Mouse (Mus musculus) adrenal gland, postnatal 36 days (tissue): ENCODE results near the gene Slc51a. TPM values are rescaled to one million over a fixed set of nuclear protein-coding genes. Genes with fewer than 3 reads are reported as not detected.
A peak's percentile ranks its signal among the peaks of the same experiment; 100 is the strongest.
"Not testable (repeated sequence)": the region's sequence is repeated elsewhere in the genome, so short reads cannot be mapped to it uniquely, and the experiment has no call there.

Experiments used
- DNase-seq, 2 experiments: peaks; one replicate each; pipeline ENCODE4 v3.0.0; 2021; ENCODE audit warnings: mixed read lengths in 1 of 2
- total RNA-seq, 2 experiments: library from RNA; stranded (reverse); gene quantifications; 2 replicates each; pipeline ENCODE4 v1.2.3; 2021

Slc51a gene
- total RNA-seq, 2 experiments from 2014 or later, result 0.36 TPM; not detected in 1

GRCm38 (mm10) chr16:32509066-32509942 is 21.6 kb upstream of the Slc51a start:
- peak; percentile 9 to 40 for DNase-seq

- DNase-seq, result no peak
Observed at GRCm38 (mm10) chr16:32508506-32509065, 20.9 kb upstream of the Slc51a start.

DNA sequence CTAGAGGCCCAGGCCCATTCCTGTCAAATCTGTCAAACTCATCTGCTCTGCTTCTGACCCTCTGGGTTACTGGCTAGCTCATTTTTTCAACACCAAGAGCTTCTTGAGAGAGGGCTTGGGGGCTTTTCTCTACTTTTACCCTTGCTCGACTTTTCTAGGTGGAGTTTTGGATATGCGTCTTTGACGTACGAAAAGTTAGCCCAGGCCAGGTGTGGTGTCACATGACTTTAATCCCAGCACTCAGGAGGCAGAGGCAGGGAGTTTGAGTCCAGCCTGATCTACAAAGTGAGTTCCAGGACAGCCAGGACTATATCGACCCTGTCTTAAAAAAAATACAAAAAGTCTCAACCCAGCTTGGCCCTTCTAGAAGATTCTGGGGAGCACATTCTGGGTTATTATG is 20.4 kb upstream of the Slc51a start:
- DNase-seq, result no peak

DNA sequence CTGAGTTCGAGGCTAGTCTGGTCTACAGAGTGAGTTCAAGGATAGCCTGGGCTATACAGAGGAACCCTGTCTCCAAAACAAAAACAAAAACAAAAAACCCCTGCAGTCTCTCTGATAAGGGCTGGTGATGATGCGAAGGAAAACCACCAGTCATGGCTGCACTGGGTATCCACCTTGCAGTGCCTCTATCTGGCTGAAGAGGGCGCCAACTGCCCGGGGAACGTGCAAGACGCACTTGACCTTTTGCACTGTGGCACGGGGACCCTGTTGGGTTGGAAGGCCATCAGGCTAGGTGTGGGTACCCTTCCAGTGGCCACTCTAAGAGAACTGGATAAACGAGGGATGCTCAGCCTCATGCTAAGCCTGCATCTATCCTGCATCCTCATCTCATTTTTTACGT is 19.7 kb upstream of the Slc51a start:
- DNase-seq, result peak; percentile 61 to 69

DNA sequence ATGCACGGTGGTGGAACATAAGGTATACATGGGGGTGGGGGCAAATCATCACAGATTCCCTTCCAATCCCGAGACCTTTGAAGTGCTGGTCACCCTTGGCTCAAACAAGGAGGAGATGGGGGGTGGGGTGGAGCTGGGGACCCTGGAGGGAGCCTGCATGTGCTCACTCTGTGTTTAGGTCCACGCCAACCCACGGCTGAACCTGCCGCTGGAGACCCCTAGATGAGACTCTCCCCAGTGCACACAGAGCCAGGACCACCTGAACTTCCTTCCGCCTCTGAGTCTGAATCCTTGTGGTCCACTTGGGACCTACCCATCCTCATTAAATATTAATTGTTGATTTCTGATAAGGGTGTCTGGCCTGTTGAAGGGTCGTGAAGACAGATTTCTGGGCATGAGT is 19.2 kb upstream of the Slc51a start:
- DNase-seq, result no peak

DNA sequence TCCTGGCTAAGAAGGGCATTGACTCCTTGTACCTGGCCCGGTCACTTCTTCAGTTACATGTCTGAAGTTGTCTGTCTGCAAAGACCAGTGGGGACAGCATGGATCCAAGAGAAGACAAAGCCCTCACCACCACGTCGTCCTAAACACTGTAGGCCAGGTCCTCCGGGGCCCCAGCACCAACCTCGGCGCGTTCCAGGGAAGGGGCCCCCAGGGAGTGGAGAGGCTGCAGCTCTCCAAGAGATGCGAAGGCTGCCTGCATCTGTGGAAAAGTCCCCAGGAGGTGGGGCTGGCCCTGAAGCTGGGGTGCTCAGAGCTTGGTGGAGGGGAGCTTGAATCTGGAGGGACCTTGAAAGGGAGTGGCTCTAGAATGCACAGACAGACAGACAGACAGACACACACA is 18.6 kb upstream of the Slc51a start:
- DNase-seq, result no peak

DNA sequence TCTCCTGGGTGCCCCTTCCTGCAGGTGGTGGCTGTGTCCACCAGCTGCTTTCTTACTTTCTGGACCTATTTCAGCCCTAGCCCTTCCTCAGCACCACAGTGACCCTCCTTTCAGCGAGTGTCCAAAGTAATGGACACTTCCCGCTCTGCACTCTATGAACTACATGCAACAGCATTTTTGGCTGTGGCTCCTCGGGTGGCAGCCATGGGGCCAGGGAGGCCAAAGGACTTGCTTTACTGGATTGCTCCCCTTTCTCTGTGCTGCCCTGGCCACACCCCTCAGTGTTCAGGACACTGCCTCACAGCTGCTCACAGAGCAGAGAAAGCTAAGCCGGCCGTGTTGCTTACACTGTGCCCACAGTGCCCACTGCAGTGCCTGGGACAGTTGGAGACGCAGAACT is 16.0 kb upstream of the Slc51a start:
- no peak for DNase-seq

GRCm38 (mm10) chr16:32502621-32503335 is 15.1 kb upstream of the Slc51a start:
- DNase-seq, result no peak

DNA sequence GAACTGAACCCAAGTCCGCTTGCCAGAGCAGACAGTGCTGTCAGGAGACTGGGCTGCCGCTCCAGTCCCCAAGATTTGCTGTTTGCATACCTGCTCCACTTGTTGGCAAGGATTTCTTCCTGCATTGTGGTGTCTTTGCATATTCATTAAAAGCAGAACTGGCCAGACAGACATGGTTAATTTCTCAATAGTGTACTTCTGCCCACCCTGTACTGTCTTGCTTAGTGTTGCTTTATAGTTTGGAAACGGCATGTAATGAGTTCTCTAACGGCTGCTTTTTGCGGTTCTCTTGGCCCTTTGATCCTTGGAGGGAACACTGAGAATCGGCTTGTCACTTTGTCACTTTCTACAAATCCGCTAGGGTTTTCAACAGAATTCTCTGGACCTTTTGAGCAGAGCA is 13.8 kb upstream of the Slc51a start:
- DNase-seq, result no peak

GRCm38 (mm10) chr16:32499430-32500037 is 11.9 kb upstream of the Slc51a start:
- DNase-seq, result peak; percentile 85 to 91

- no peak for DNase-seq
Observed at GRCm38 (mm10) chr16:32498996-32499395, 11.3 kb upstream of the Slc51a start.

- no peak for DNase-seq
Observed at GRCm38 (mm10) chr16:32495965-32496364, 8.3 kb upstream of the Slc51a start, which contains the start of gene Zdhhc19. TSS of gene Zdhhc19 (plus strand) at chr16:32496265.

GRCm38 (mm10) chr16:32494371-32494770 is 6.7 kb upstream of the Slc51a start:
- not testable (repeated sequence) for DNase-seq

DNA sequence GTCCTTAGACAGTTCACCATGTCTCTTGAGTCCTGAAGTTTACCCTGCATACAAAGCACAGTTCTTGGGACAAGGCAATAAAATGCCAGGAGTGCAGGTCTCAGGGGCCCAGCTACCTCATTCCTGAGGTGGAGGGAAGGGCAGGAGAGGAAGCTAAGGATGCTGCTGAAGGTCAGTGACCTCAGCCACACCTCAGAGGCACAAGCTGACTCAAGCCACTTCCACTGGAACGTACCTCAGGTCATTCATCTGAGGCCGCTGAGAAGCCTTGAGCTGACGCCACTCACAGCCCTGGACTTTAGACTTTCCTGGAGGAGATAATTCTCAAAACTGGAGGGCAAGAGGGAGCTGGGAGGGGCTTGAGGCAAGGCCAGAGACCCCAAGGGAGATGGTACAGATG is 1.3 kb upstream of the Slc51a start:
- no peak for DNase-seq

DNA sequence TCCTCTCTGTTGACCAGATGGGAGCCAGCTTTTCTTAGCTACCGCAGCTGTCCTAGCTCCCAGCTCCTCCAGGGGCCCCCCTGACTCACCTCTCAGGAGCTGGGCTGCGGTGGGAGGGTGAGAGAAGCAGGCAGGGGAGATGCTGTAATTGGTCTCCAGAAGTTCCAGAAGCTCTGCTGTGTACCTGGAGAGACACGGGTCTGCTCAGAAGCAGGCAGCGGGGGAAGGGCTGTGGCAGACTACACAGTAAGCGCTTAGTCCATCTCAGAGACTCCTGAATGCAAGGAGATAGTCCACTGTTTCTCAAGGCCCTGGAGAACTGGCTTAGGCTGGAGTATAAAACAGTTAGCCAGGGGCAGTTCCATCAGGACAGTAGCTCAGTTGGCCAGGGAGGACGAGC is 1.6 kb downstream of the Slc51a start:
- DNase-seq, result no peak

- DNase-seq, result no peak
Observed at GRCm38 (mm10) chr16:32485209-32485608, 2.5 kb downstream of the Slc51a start.

DNA sequence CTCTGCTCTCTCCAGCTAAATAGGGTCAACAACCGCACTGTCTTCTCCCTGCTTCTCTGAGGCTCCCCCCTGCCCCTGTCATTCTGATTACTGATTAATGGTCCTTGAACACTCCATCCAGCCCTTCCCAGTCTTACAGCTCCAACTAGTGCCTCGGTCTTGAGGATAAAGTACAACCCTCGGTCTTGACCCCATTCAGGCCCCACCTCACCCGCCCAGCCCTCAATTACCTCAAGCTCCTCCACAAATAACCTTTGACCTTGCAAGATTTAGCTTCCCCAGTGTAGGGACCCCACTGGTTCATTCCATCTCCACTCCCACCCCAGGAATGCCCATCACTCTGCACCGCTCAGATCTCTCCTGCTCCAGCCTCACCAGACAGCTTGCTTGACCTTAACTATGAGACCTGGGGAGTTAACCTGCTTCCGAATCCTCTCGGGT is 3.2 kb downstream of the Slc51a start:
- DNase-seq, result no peak

DNA sequence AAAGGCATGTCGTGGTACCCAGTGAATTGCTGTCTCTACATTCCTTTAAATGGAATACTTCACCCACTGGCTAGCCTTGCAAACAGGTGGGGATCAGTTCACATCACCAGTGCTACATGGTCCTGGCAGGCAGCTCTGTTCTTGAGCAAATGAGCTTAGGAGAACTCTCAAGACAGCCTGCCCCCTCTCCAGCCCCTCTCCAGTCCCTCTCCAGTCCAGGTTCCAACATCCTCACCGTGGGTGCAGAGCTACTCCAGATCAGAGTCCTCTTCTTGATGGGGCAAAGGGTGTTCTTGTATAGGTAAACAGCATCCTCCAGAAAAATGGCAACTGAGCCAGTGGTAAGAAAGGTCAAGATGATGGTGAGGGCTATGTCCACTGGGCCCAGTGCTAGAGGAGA is 8.3 kb downstream of the Slc51a start:
- no peak for DNase-seq

DNA sequence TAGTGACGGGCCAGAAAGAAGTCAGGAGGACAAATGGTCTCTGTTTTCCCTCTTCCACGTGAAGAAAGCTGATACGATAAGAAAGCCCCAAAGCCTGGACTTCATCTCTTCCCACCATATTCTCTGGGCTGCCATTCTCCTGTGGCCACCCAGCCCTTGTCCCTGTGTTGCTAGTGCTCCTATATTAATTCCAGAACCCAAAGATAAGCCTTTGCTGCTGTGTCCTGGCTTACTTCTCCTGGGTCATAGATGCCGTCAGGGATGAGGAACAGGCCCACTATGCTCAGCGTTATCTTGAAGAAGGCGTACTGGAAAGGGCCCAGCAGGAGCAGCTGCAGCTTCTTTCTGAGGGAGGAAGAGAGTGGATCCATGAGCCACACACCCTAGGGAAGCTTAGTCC is 10.4 kb downstream of the Slc51a start:
- no peak for DNase-seq

DNA sequence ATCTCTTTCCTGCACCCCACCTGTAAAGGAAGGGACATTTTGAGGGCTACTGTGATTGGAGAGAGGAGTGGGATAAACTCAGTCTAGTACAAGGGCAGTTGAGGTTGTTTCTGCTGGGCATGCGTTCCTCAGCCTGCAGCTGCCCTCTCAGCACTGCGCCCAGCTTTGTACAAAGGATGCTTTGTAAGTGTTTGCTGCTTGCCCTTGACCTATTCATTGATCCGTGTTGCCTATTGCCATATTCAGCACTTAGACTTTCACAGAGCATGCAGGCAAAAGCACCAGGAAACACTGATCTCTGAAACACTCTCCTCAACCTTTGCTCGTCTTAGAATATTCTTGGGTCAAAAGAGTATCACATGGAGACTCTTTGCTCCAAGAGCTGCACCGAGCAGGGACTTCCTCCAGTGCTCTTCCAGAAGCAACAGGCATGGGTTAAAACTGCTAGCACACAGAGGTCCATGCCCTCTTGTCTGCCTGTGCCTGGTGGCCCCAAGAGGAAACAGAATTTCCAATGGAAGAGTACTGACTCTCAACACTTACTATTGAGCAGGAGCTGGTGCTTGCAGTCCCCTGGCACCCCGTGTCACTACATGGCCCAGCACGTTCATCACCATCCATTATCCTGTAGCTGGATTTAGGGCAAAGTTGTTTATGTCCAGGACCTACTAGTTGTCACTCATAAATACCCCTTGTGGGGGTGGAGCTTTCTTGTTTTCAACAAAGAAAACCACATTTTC is 15.2 kb downstream of the Slc51a start:
- DNase-seq, result no peak

- no peak for DNase-seq
Observed at GRCm38 (mm10) chr16:32469404-32470105, 18.1 kb downstream of the Slc51a start.
